Mouse (Mus musculus) limb, embryonic 11.5 days (tissue): ENCODE measurements around the gene Clip4. TPM values are rescaled to one million over a fixed set of nuclear protein-coding genes. Genes with fewer than 3 reads are reported as not detected.

Experiments
- ATAC-seq: fragments of 200-750 bp; cut with Nextera tagmentation; 2 replicates; pipeline ENCODE4 v1.8.0; 2017; ENCODE audit warnings: low read depth; ENCODE audit not compliant: insufficient number of reproducible peaks, low FRiP score, low TSS enrichment
- DNase-seq: peaks from one replicate; pipeline ENCODE4 v3.0.0-alpha.2; 2015; ENCODE audit warnings: low spot score
- H3K27ac ChIP-seq: fragments of 300-500 bp; sonication (generic); replicated peaks from 2 replicates; pipeline ENCODE4 v1.5.1; 2014; ENCODE audit warnings: low read depth, mild to moderate bottlenecking, low read length
- H3K27me3 ChIP-seq: fragments of 300-500 bp; sonication (generic); 2 replicates; pipeline ENCODE4 v1.6.1; 2014; ENCODE audit warnings: mild to moderate bottlenecking, low read length, mixed read lengths; ENCODE audit not compliant: control insufficient read depth, insufficient read depth
- H3K36me3 ChIP-seq: fragments of 300-500 bp; sonication (generic); 2 replicates; pipeline ENCODE4 v1.6.1; 2014; ENCODE audit warnings: mild to moderate bottlenecking, low read length, moderate library complexity, mixed read lengths; ENCODE audit not compliant: control insufficient read depth, insufficient read depth
- H3K4me1 ChIP-seq: fragments of 300-500 bp; sonication (generic); 2 replicates; pipeline ENCODE4 v1.6.1; 2014; ENCODE audit warnings: low read length, mixed read lengths; ENCODE audit not compliant: control insufficient read depth, insufficient read depth
- H3K4me2 ChIP-seq: fragments of 300-500 bp; sonication (generic); 2 replicates; pipeline ENCODE4 v1.6.1; 2014; ENCODE audit warnings: low read depth, mild to moderate bottlenecking, moderate library complexity; ENCODE audit not compliant: severe bottlenecking
- H3K4me3 ChIP-seq: fragments of 300-500 bp; sonication (generic); 2 replicates; pipeline ENCODE4 v1.5.1; 2014; ENCODE audit warnings: low read depth, low read length
- H3K9ac ChIP-seq: fragments of 300-500 bp; sonication (generic); 2 replicates; pipeline ENCODE4 v1.6.1; 2014; ENCODE audit warnings: mild to moderate bottlenecking, low read length
- H3K9me3 ChIP-seq: fragments of 300-500 bp; sonication (generic); 2 replicates; pipeline ENCODE4 v1.6.1; 2016; ENCODE audit warnings: low read length; ENCODE audit not compliant: control insufficient read depth
- WGBS: fragments of 180-500 bp; shearing (Covaris S2); extraction: QIAGEN DNeasy Blood & Tissue Kit; methylation state at CpG from one replicate; pipeline ENCODE4 v1.1.7; 2014; 5-methylcytosine and 5-hydroxymethylcytosine counted together
- polyA plus RNA-seq: library from polyadenylated mRNA; unstranded; fragments of >200 nt; fragmentation: Nextera tagmentation; extraction: Ambion mirVana; gene quantifications from 2 replicates; pipeline ENCODE4 v1.2.1, GENCODE M21; 2014

Clip4 gene
- polyA plus RNA-seq, 1 experiment from 2014 or later = 2.7 TPM

GRCm38 (mm10) chr17:71913188-71913587 lies 144.9 kb downstream of the Clip4 start:
- Histone ChIP-seq H3K4me3 (no peak overlapping the region), H3K27me3 (no peaks in the 10 kb centered on the region), H3K27ac (no peak overlapping the region), H3K4me2 (no peak overlapping the region), H3K4me1 (no peaks in the 10 kb centered on the region), H3K9ac (no peak overlapping the region), H3K36me3 (no peaks in the 10 kb centered on the region), H3K9me3 (no peaks in the 10 kb centered on the region)
- DNase-seq (no peak), ATAC-seq (no peak)
- WGBS = 71% methylated on average over 3 of the region's 3 CpGs

Other genes with a start within 250 kb of the Clip4 start
- 66.3 and 70.6 TPM in 2 replicates for gene Ndc80, start 241.6 kb upstream of the Clip4 start, polyA plus RNA-seq
- 0.96 and 0.97 TPM in 2 replicates for gene Spdya, start 216.4 kb upstream of the Clip4 start, polyA plus RNA-seq
- 104 and 106 TPM in 2 replicates for gene Wdr43, start 152.6 kb upstream of the Clip4 start, polyA plus RNA-seq
- gene Togaram2, start 95.2 kb upstream of the Clip4 start, polyA plus RNA-seq = not detected in 2 replicates
- not detected in 2 replicates for gene Pcare, start 15.6 kb upstream of the Clip4 start, polyA plus RNA-seq